Mouse (Mus musculus): ENCODE results near the gene Large1.
A peak's percentile ranks its signal among the peaks of the same experiment; 100 is the strongest.
"Not testable (repeated sequence)": the region's sequence is repeated elsewhere in the genome, so short reads cannot be mapped to it uniquely, and the experiment has no call there.

Gene Large1

DNA sequence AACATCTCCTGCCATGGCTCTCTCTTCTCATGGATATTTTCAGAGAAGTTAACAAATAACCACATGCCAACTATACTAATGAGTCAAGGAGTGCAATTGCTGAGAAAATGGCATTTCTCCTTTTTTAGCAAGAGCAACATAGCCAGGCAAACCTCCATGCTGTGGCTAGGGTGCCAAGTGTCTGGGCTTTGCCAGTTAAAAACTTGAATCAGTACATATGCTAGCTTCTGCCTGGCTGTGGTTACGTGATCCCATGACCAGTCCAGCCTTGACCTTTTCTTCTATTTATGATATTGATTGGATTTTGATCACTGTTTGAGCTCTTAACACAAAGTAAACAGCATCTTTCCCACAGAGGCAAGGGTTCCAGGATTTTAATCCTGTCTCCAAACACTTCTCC lies 335.7 kb downstream of the Large1 start:
- DNase-seq (ENCODE audit: low read depth, low spot score) = no peak

- no peak for DNase-seq (ENCODE audit: low read depth, low spot score)
These were observed 337.0 kb downstream of the Large1 start for GRCm38 (mm10) chr8:73016303-73016702.

DNA sequence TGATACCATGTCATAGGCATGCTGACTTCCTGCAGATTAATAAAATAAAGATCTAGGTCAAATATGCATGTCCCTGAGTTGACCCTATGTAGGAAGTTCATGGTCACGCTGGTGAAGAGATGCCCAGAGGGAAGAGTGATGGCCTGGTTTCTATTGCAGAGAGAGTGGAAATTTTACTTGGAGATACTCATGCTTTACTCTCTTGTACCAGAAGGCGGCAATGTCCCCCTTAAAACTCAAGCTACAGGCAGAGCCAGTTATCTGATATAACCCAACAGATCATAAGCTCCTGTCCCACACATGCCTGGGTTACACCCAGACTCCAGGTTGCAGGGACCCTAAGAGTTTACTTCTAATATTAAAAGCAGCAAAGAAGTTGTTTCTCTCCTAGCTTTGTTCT lies 345.9 kb downstream of the Large1 start:
- peak; percentile 51 for DNase-seq (ENCODE audit: low read depth, low spot score)

- DNase-seq (ENCODE audit: low read depth, low spot score) = peak; percentile 41
These were observed 349.5 kb downstream of the Large1 start for GRCm38 (mm10) chr8:73003858-73004257.

GRCm38 (mm10) chr8:72993831-72994230 lies 359.5 kb downstream of the Large1 start:
- no peak for DNase-seq (ENCODE audit: low read depth, low spot score)

GRCm38 (mm10) chr8:72990425-72990824 lies 362.9 kb downstream of the Large1 start:
- DNase-seq (ENCODE audit: low read depth, low spot score) = no peak

- DNase-seq (ENCODE audit: low read depth, low spot score) = no peak
These were observed 370.5 kb downstream of the Large1 start for GRCm38 (mm10) chr8:72982832-72983231.

GRCm38 (mm10) chr8:72955074-72955473 lies 398.3 kb downstream of the Large1 start:
- DNase-seq (ENCODE audit: low read depth, low spot score) = no peak

DNA sequence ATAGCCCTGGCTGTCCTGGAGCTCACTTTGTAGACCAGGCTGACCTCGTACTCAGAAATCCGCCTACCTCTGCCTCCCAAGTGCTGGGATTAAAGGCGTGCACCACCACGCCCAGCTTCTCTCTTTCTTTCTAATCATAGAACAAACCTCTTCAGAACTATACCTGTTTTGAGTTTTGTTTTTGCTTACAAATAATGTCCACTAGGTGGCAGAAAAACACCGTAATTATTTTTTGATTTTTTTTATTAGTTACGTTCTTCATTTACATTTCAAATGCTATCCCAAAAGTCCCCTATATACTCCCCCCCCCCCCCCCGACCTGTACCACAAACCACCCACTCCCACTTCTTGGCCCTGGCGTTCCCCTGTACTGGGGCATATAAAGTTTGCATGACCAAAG lies 411.9 kb downstream of the Large1 start:
- DNase-seq (ENCODE audit: low read depth, low spot score) = not testable (repeated sequence)

DNA sequence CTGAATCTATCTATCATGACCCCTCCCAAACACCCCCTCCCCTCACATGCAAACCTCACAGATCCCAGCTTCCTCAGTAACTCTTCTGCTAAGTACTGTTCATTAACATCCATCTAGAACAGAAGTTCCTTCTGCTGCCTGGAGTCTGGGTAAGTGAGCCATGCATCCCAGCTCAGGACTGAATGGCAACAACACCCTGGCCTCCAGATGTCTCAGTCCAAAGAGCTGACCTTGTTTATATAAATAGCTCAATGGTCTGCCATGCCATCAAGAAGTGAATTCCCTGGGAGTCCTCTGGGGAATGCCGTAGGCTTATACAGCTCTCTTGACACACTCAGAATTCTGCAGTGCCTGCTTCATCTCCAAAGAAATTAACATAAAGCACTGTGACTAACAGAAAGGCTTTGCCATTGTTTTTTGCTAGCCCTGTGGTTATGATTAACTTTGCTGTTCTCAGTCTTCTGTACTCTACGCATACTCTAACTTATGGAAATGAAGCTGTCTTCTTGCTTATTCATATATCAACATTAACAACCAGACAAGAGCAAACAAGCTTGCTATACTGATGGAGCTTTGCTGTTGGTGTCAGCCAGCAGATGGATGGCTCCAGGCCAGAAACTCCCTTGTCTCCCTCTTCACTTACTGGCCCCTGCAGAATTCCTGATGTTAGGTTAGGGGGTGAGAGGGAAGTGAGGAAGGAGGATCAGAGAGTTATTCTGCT lies 434.0 kb downstream of the Large1 start:
- DNase-seq (ENCODE audit: low read depth, low spot score) = peak; percentile 38

- DNase-seq (ENCODE audit: low read depth, low spot score) = no peak
These were observed 447.8 kb downstream of the Large1 start for GRCm38 (mm10) chr8:72905491-72905890.

DNA sequence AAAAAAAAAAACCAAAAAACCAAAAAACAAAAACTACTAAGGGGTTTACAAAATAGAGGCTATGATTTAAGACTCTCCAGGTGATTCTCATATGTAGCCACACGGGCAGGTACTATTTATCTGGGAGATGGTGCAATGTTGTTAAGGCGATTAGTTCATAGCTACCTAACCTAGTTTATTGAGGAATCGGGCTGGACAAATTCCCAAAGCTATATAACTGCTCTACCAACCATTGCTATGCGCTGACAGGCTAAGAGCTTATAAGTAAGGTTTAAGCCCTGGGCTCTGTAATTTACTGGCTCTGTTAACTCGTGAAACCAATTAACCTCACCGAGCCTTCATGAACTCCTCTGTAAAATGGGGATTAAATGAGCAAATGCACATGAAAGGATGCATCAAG lies 451.7 kb downstream of the Large1 start:
- DNase-seq (ENCODE audit: low read depth, low spot score) = no peak

DNA sequence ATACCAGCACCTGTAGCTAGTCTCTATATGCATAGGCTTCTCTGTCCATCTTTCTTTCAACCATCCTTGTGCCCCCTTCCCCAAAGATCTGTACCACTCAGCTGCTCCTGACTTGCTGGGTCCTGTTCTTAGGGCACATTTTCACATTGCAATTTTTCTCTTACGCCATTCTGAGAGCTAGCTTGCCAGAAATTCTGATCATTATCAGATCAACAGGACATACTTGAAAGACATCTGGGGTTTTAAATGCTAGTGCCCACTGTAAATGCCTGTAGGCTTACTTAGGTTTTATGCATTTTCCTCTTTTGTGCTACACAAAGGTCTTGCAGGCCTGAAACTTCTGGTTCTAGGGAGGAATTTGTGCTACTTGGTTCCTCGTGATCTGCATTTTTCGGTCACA lies 454.0 kb downstream of the Large1 start:
- DNase-seq (ENCODE audit: low read depth, low spot score) = no peak

DNA sequence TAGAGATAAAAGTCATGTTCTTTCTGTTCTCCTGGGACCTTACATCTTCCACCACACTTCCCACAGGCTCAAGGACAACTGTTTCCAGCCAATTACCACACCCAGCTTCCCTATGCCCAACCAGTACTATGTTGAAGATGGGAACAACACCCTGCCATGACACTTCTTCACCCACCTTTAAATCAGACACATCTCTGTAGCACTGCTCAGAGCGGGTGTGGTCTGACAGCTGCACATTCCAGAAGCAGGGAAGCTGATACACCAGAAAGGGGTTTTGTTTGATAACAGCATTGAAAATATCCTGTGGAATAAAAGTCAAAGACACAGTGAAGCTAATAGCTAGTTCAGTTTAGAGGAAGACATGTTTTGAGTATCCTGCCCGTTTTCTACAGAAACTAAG lies 470.3 kb downstream of the Large1 start:
- no peak for DNase-seq (ENCODE audit: low read depth, low spot score)

DNA sequence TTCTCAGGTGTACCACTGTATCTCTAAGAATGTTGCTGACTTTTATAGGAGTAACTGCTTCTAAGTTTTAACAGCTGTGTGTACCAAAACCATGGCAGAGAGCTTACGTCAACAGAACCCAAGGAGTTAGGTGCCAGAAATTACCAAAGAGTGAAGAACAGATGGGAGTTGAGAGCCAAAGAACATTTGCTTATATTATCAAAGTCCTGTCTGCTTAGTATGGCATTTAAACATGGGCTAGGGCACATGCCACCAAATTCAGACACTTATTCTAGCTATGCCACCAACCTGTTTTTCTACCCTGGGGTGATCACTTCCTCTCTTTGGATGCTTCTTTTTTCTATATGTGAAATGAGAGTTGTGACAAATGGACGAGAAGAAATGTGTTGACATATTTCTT lies 479.9 kb downstream of the Large1 start:
- DNase-seq (ENCODE audit: low read depth, low spot score) = no peak

GRCm38 (mm10) chr8:72846881-72847280 lies 506.5 kb downstream of the Large1 start:
- no peak for DNase-seq (ENCODE audit: low read depth, low spot score)

DNA sequence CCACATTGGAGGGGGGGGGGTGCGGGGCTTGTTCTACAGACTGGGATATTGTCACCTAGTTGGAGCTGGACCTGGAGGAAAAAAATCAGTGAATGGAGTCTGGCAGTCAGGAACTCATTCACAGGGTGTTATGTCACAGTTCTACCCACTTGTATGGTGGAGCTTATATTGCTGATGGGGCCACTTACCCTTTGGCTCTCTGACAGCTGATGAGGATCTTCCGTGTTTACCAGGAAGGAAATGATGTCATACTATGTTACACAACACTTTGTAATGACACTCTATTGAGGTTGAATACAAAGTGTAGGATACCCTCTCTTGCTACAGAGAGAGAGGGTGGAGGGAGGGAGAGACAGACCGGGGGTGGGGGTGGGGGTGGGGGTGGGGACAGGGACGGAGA lies 517.5 kb downstream of the Large1 start:
- DNase-seq (ENCODE audit: low read depth, low spot score) = no peak

GRCm38 (mm10) chr8:72833112-72833511 lies 520.2 kb downstream of the Large1 start:
- peak; percentile 4 for DNase-seq (ENCODE audit: low read depth, low spot score)

DNA sequence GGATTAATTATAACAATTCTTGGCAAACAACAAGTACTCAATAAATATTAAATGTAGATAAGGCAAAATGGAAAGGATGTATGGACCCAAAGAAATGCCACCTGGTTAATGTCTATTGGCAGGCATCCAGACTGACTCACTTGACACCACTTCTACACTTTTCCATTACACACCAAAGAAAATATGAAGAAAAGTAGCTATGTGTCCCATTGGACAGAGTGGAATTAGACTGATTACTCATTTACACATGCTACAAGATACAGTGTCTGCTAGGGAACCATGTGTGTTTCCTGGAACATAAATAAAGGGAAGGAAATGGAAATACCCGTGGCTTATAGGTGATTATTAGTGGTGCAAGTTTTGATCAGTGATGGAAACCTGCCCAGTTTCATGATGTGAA lies 521.0 kb downstream of the Large1 start:
- DNase-seq (ENCODE audit: low read depth, low spot score) = no peak

GRCm38 (mm10) chr8:72817655-72818349 lies 535.5 kb downstream of the Large1 start:
- no peak for DNase-seq (ENCODE audit: low read depth, low spot score)

- no peak for DNase-seq (ENCODE audit: low read depth, low spot score)
These were observed 536.7 kb downstream of the Large1 start for GRCm38 (mm10) chr8:72816679-72817078.

DNA sequence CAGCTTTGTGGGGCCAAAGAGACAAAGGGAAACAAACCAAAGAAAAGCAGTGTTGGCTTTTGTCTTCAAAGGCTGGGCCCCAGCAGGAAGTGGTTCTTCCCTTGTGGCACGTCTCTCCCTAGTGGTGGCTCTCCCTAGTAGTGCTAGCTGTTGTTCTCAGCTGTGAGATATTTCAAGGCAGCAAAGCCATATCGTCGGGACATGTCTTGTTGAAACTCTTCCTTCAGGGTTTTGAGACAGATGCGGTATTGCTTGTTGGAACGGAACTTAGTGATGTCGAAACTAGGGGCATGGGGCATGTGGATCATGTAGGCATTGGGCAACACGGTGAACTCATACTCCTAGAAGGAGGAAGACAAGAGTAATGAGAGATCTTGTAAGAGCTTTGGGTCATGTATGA lies 537.7 kb downstream of the Large1 start:
- no peak for DNase-seq (ENCODE audit: low read depth, low spot score)

GRCm38 (mm10) chr8:72812690-72813089 lies 540.6 kb downstream of the Large1 start:
- DNase-seq (ENCODE audit: low read depth, low spot score) = no peak
